Mouse (Mus musculus) neutrophil, adult 5-6 weeks (primary cell): ENCODE data around the gene Trp53bp2. TPM values are rescaled to one million over a fixed set of nuclear protein-coding genes. Genes with fewer than 3 reads are reported as not detected.
A peak's percentile ranks its signal among the peaks of the same experiment; 100 is the strongest.

Source experiments
- ATAC-seq: fragments of 151-379, 151-347 bp; 2 replicates; pipeline ENCODE4 v1.8.0; 2017; ENCODE audit warnings: mild to moderate bottlenecking, moderate TSS enrichment; ENCODE audit not compliant: insufficient number of reproducible peaks, poor library complexity, low FRiP score, severe bottlenecking; ENCODE audit errors: extremely low read depth
- total RNA-seq: library from RNA; stranded (forward); fragments of 200-1000 nt; gene quantifications from 2 replicates; pipeline ENCODE4 v1.2.3, GENCODE M21; 2017

Trp53bp2 gene
- total RNA-seq = 15.2 and 16.1 TPM in 2 replicates

GRCm38 (mm10) chr1:182408684-182409327 lies at the start of gene Trp53bp2:
Gene Trp53bp2 (plus strand): TSS chr1:182409172.
- peak; percentile 94 for ATAC-seq

DNA sequence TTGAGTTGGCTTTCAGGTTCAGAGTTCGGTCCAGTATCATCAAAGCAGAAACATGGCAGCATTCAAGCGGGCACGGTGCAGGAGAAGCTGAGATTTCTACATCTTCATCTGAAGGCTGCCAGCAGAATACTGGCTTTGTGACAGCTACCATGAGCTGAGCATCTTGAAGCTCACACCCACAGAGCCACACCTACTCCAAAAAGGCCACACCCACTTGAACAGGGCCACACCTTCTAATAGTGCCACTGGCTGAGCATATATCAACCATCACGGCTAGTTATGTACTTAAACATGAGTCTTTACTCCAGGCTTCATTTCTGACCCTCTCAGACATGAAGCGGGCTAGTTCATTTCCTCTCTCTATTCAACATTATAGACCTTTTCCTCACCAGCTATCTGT lies 46.3 kb upstream of the Trp53bp2 start:
- ATAC-seq = no peak

GRCm38 (mm10) chr1:182363683-182364404 lies 45.1 kb upstream of the Trp53bp2 start:
- no peak for ATAC-seq

DNA sequence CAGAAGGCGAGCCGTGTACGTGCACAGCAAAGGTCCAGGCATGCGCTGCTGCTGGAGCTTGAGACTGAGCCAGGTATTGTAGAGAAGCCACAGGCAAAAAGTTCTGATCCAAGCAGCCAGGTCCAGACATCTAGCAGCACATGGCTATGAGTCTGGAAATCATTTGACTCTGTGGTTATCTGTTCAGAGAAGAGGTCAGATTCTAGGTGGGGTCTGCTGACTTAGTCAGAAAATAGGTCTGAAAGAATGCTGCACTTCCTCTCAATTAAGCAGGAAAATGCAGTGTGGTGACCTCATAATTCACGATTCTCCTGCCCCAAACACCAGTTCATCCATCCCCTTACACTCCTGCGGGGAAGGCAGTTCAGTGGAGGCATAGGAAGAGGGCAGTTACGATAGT lies 40.7 kb upstream of the Trp53bp2 start:
- no peak for ATAC-seq

DNA sequence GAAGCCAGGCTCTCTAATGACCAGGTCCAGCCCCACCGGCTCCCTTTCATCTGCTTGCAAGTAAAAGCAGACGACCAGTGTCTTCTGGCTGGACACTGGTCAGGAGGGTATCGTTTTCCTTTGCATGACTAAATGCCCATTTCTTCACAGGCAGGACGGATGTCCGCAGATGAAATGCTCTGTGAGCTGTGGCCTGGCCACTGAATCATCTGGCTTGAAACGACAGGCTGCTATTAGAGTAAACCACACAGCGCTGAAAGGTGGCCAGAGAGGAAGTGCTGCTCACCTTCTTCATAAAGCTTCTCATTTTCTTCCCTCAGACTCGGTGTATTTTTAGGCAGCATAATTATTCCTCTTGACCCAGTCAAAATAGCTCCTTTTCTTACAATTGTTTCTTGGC lies 40.2 kb upstream of the Trp53bp2 start:
- peak; percentile 39; the same call in 1 of the 2 replicates for ATAC-seq

DNA sequence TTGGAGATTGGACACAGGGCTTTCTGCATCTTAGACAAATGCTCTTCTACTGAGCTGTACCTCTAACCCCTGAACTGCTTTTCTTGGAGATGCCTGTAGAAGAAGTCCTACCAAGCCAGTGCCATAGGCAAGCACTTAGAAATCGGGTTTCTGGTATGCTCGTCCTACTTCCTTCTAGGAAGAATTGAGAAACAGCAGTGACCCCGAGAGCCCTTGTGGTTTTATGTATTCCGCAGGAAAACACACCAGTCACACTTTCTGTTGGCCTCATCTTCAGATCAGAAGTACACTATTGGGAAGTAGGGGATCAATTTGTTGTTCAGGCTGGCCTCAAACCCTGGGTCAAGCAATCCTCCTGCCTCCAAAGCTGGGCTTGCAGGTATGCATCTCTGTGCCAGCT lies 39.5 kb upstream of the Trp53bp2 start:
- no peak for ATAC-seq

DNA sequence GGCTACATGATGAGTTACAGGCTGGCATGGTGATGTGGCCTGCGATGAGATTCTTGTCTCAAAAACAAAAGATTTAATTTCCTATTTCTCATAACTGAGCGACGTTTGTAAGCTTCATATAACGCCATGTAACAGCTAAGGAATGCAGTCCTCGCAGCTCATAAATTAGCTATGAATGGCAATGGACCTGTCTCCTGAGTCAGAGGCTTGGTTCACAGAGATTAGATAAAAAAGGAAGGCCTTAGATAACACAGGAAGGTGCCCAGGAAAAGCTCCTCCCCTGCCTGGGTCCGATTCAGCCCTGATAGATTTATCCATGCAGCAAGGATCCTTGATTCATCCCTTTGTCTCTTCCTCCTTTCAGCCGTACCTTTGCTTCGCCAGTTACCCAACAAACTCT lies 37.1 kb upstream of the Trp53bp2 start:
- ATAC-seq = no peak

GRCm38 (mm10) chr1:182376221-182376620 lies 32.8 kb upstream of the Trp53bp2 start:
- peak; percentile 57; the same call in 1 of the 2 replicates for ATAC-seq

GRCm38 (mm10) chr1:182376826-182377225 lies 32.1 kb upstream of the Trp53bp2 start:
- no peak for ATAC-seq

DNA sequence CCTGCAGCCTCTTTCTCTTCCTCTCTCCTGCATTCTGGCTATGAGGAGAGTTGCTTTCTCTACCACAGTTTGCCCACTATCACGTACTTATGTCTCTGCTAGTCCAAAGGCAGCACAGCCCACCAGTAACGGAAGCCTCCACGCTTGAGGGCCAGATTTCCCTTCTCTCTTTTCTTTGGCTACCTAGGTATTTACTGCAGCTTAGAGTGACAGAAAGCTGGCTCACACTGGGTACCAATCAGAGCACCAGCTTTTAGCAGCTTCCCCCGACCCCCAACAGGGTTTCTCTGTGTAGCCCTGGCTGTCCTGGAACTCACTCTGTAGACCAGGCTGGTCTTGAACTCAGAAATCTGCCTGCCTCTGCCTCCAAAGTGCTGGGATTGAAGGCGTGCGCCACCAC lies 31.5 kb upstream of the Trp53bp2 start:
- no peak for ATAC-seq

DNA sequence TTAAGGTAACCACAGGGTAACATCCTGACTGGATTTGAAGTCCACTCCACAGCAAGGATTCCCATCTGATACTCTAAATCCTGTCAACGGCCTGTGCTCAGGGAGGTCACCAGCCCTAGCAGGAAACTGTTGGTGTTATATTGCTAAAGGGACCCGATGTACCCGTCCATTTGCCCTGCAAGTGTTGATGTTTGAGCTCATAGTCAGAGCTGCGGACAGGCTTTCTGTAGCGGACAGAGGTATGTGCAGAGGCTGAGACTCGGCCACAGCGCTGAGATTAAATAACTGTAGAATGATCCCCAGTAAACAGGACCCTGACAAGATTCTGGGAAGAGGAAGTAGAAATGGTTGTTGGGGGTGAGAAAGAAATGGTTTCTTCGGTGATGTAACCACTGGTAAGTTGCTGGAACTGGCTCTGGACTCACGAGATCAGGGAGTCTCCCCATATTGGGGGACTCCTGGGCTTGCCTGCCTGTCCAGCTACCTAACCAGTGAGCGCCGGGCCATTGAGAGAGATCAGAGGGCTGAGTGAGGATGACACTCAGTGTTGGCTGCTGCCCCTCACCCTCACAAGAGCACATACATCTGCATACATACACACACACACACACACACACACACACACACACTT lies 30.7 kb upstream of the Trp53bp2 start:
- no peak for ATAC-seq

DNA sequence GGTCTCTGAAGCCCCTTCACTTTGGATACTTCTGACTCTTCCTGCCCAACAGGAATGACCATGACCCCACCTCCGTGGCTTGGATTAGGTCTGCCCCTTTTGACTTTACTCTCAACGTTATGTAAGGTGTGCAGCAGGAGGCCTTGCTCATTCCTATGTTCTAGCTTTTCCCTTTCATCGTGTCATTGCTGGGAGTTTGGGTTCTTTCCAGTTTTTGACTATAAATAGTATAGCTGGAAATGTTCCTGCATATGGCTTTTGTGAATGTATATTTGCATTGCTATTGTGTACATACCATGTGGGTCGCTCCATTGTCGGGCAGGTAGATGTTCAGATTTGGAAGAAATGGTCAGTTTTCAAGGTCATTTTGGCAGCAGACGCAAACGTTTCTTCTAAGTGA lies 30.1 kb upstream of the Trp53bp2 start:
- no peak for ATAC-seq

DNA sequence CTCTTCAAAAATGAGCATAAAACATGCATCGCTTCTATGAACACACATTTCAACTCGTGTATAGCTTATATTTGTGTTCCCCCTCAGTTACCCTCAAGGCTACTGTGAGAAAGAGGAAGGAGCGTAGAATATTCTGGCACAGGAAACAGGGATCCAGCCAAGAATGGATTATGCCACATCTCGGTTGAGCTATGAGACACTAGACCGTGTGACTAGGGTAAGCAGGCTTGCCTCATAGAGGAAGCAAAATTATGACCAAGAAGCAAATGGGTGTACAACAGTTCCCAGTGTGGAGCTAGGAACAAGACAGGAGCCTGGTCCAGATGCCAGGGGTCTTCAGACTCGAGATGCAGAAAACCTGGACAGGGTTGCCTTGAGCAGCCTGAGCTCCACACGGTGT lies 28.3 kb upstream of the Trp53bp2 start:
- ATAC-seq = no peak

DNA sequence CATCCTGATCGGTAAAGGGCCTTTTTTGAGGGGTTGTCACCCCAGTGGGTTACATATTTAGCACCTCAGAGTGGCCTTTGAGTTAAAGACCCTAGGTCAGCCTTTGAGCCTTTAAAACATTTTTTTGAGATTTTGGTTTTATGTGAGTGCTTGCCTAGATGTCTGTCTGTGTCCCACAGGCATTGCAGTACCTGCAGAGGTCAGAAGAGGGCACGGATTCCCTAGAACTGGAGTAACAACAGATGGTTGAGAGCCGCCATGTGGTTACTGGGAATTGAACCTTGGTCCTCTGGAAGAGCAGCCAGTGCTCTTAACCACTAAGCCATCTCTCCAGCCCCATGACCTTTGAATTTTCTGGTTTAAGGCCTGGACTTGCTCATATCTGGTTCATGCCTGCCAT lies 27.6 kb upstream of the Trp53bp2 start:
- no peak for ATAC-seq

DNA sequence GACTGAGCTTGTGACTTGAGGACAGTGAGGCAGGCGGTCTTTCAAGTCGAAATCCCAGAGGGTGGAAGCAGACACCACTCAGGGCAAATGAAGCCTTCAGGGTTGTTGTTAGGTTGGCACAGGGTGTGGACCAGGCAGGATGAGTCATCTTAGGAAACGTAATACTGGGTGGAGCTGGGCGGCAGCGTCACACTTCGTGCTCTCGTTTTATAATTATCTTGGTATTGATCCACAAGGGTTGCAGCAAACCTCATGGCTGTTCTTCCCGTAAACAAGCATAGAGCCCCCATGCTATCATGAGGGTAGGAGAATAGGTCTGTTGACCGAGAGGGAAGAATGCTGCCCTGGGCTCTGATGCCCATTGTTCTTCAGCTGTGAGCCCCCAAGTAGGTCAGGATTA lies 25.9 kb upstream of the Trp53bp2 start:
- 0 out of 2 replicates have a peak, but pooled peaks have one; percentile 14 for ATAC-seq

DNA sequence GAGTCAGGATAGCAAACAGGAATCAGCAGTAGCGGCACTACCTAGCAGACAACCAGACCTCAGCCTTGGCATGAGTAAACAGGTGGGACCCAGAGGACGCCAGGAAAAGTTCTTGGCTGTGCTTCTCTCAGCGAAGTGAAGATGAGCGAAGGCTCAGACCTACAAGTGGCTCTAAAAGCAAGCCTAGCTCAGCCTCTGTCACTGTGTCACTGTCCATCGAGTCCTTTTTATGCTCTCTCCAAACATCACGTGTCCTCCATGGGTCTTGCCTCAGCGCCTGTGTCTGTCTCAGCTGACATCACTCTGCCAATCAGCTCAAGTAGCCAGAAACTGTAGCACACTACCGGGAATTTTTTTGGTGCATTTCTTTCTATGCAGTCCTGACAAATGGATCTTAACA lies 22.5 kb upstream of the Trp53bp2 start:
- ATAC-seq = no peak

DNA sequence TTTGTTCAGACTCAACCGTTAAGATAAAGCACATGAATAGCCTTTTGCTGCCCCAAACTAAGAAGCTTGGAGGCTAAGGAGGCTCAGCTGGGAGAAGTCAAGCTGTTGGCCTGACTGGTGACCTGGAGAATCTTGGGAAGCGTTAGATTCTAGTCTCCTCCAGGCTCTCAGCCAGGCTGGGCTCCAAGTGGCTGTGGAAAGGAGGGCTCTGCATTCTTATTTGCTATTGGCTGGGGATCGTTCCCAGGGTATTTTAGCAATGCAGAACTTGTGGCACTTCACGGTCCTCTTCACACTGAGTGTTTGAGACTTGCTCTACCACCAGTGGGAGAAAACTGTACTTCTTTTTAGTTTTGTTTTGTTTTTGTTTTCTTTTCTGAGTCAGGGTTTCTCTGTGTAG lies 20.2 kb upstream of the Trp53bp2 start:
- no peak for ATAC-seq

DNA sequence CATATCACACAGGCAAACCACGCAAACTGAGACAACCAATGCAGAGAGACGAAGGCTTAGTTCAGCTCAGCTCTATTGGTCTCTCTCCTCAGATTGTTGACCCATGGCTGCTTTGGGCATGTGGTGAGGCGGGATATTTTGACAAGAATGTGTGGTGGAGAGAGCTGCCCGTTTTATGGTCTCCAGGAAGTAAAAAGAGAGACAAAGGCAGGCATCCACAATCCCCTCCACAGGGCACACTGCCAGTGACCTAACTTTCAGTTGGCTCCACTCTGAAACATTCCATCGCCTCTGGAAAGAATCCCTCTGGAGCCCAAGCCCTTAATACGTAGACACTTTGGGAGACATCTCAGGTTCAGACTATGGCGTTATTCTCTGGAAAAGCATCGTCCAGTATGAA lies 10.8 kb upstream of the Trp53bp2 start:
- no peak for ATAC-seq

DNA sequence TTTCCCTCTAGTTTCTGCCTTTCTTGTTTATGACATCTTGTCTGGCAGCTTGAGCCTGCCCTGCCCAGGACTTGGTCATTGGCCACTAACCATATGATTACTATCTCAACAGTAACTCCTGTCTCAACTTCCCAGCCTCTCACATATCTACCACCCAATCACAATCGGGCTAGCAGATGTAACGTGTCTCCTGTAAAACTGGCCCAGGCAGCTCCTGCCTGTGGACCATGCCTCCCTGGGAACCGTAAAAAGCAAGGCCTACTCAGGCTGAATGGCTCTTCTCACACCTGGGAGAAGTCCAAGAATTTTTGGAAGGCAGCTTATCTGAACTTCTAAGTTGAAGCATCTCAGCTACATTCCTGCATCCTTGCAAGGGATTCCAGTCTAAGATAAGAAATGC lies 10.2 kb upstream of the Trp53bp2 start:
- no peak for ATAC-seq

- no peak for ATAC-seq
These were observed 9.8 kb upstream of the Trp53bp2 start for GRCm38 (mm10) chr1:182399205-182399604.
